Mouse (Mus musculus): ENCODE results near the gene Tbc1d15. TPM values are rescaled to one million over a fixed set of nuclear protein-coding genes. Genes with fewer than 3 reads are reported as not detected.

The Tbc1d15 gene
- total RNA-seq (2023) = 100 to 1,000 TPM in 1 of 2 experiments, 10 to 100 TPM in 1; 91.2 to 116 TPM

GRCm38 (mm10) chr10:115251088-115251934 lies at the start of gene Tbc1d15:
Gene Tbc1d15 (minus strand): TSS chr10:115251467.

GRCm38 (mm10) chr10:115184697-115185096 lies 66.6 kb downstream of the Tbc1d15 start, which contains the start of gene Tph2:
Gene Tph2 (minus strand): TSS chr10:115185022.

Other genes starting within 250 kb of the Tbc1d15 start
- not detected for gene Tph2, start 66.4 kb downstream of the Tbc1d15 start, total RNA-seq (2023)
- 10 to 100 TPM; 45.1 to 48.6 TPM for gene Rab21, start 64.1 kb upstream of the Tbc1d15 start, total RNA-seq (2023)
- 10 to 100 TPM; 22.5 to 22.8 TPM for gene Tmem19, start 111.0 kb upstream of the Tbc1d15 start, total RNA-seq (2023)
- 1 to 10 TPM; 5.9 to 8.6 TPM for gene Thap2, start 133.0 kb upstream of the Tbc1d15 start, total RNA-seq (2023)
- gene Zfc3h1, start 133.5 kb upstream of the Tbc1d15 start, total RNA-seq (2023) = 10 to 100 TPM; 68.8 to 74.7 TPM

All from monocyte, adult 59 days (primary cell).